Mouse (Mus musculus) heart, postnatal 0 days (tissue): Measurements from ENCODE around the gene Fank1. TPM values are rescaled to one million over a fixed set of nuclear protein-coding genes. Genes with fewer than 3 reads are reported as not detected.

Source experiments
- ATAC-seq: fragments of 200-750 bp; cut with Nextera tagmentation; 2 replicates; pipeline ENCODE4 v1.8.0; 2017; ENCODE audit warnings: low read depth, moderate number of reproducible peaks, moderate library complexity; ENCODE audit not compliant: insufficient read depth
- DNase-seq: peaks from one replicate; pipeline ENCODE4 v3.0.0-alpha.2; 2016; ENCODE audit warnings: low spot score
- H3K27ac ChIP-seq: fragments of 300-500 bp; sonication (generic); 2 replicates; pipeline ENCODE4 v1.5.1; 2014; ENCODE audit warnings: low read depth, mild to moderate bottlenecking
- H3K27me3 ChIP-seq: fragments of 300-500 bp; sonication (generic); 2 replicates; pipeline ENCODE4 v1.6.1; 2014; ENCODE audit warnings: low read length, mixed read lengths; ENCODE audit not compliant: control insufficient read depth, insufficient read depth
- H3K36me3 ChIP-seq: fragments of 300-500 bp; sonication (generic); replicated peaks from 2 replicates; pipeline ENCODE4 v1.6.1; 2014; ENCODE audit warnings: low read length, mixed read lengths; ENCODE audit not compliant: control insufficient read depth, insufficient read depth
- H3K4me1 ChIP-seq: fragments of 300-500 bp; sonication (generic); 2 replicates; pipeline ENCODE4 v1.6.1; 2014; ENCODE audit warnings: antibody characterized with exemption; ENCODE audit not compliant: control insufficient read depth, insufficient read depth
- H3K4me2 ChIP-seq: fragments of 300-500 bp; sonication (generic); 2 replicates; pipeline ENCODE4 v1.6.1; 2014; ENCODE audit warnings: low read depth, mild to moderate bottlenecking, low read length, moderate library complexity
- H3K4me3 ChIP-seq: fragments of 300-500 bp; sonication (generic); 2 replicates; pipeline ENCODE4 v1.5.1; 2014; ENCODE audit warnings: low read depth, low read length
- H3K9ac ChIP-seq: fragments of 300-500 bp; sonication (generic); replicated peaks from 2 replicates; pipeline ENCODE4 v1.6.1; 2014; ENCODE audit warnings: low read depth, low read length, mixed read lengths
- H3K9me3 ChIP-seq: fragments of 300-500 bp; sonication (generic); replicated peaks from 2 replicates; pipeline ENCODE4 v1.6.1; 2016; ENCODE audit warnings: low read length; ENCODE audit not compliant: control insufficient read depth
- CTCF ChIP-seq: IDR thresholded peaks from 2 replicates; pipeline ENCODE4 v1.5.1; 2016; ENCODE audit warnings: antibody characterized with exemption, control low read depth, low read depth
- EP300 ChIP-seq: IDR thresholded peaks from 2 replicates; pipeline ENCODE4 v1.6.1; 2016; ENCODE audit warnings: antibody characterized with exemption, low read depth
- WGBS: fragments of 180-500 bp; shearing (Covaris S2); extraction: QIAGEN DNeasy Blood & Tissue Kit; methylation state at CpG from one replicate; pipeline ENCODE4 v1.1.7; 2014; 5-methylcytosine and 5-hydroxymethylcytosine counted together
- polyA plus RNA-seq: library from polyadenylated mRNA; unstranded; fragments of >200 nt; fragmentation: Nextera tagmentation; extraction: Ambion mirVana; gene quantifications from 2 replicates; pipeline ENCODE4 v1.2.1, GENCODE M21; 2015
- total RNA-seq: library from RNA; depleted of rRNA; stranded (reverse); fragments of >200 nt; gene quantifications from 2 replicates; pipeline ENCODE4 v1.2.3, GENCODE M21; 2014; ENCODE audit warnings: low replicate concordance

The Fank1 gene
- total and polyA plus RNA-seq, 2 experiments from 2014 or later, result 0.08 TPM; not detected in 1

DNA sequence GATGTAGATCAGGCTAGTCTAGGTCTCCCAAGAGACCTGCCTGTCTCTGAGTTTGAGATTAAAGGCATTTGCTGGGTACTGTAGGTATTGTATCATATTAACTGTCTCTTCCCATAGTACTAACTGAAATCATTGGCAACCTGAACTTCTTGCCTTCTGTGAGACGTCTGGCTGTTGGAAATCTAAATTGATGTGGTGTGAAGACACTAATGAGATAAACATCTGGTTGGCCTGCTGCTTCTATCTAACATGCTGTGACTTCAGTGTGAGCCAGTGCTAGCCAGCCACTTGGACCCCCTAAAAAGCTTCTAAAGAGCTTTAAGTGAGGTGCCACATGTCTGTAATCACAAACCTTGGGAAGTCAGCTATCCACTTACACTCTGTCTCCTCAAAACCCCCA lies 16.1 kb downstream of the Fank1 start:
- DNase-seq (no peak), ATAC-seq (no peak)
- 31% methylated on average over 1 of the region's 1 CpGs for WGBS
- TF ChIP-seq EP300 (no peak), CTCF (no peak)
- Histone ChIP-seq H3K9ac (no peak overlapping the region), H3K4me2 (no peak overlapping the region), H3K27me3 (no peaks in the 10 kb centered on the region), H3K9me3 (no peaks in the 10 kb centered on the region), H3K4me1 (no peaks in the 10 kb centered on the region), H3K36me3 (no peaks in the 10 kb centered on the region), H3K27ac (no peak overlapping the region), H3K4me3 (no peak overlapping the region)

DNA sequence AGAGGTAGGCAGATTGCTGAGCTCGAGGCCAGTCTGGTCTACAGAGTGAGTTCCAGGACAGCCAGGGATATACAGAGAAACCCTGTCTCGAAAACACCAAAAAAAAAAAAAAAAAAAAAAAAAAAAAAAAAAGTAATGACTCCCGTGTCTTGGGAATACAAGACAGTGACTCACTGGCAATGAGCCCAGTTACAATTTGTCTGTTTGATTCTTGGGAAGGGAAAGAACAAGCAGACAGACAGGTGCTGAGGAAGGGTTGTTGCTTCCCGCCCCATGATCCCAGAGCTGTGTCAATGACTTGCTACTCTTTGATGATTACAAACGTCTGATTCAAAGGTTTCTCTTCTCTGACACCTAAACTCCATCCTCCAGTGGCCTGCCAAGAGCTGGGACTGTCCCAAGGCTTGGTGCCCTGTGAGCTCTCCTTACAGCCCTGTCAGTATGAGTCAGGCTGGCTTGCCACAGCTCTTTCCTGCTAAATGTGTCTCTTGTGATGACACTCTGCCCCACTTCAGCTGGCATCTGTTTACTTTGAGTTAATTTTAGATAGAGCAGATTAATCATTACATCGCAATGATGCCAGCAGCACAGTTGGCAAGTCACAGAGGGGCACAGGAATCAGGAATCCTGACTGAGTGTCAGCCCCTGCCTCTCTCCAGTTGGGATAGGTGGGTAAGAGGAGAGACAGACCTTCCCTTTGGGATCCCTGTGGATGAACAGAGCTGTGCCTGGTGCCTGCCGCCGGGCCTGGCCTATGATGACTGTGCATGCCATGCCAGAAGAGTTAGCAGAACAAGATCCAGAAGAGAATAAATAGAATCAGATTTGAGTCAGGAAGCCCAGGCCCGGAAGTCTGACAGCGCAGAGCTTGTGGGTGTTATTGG lies 16.8 kb downstream of the Fank1 start:
- TF ChIP-seq EP300, result no peak
- TF ChIP-seq CTCF, result no peak
- 41% methylated on average over 10 of the region's 10 CpGs for WGBS
- H3K4me3 ChIP-seq, result no peak overlapping the region
- ATAC-seq, result peak; percentile 53; the same call in 1 of the 2 replicates
- H3K27me3 ChIP-seq, result no peaks in the 10 kb centered on the region
- H3K9me3 ChIP-seq, result no peaks in the 10 kb centered on the region
- H3K9ac ChIP-seq, result no peak overlapping the region
- no peak overlapping the region for H3K4me2 ChIP-seq
- H3K4me1 ChIP-seq, result no peaks in the 10 kb centered on the region
- peak; percentile 33 for DNase-seq
- H3K27ac ChIP-seq, result 0 out of 2 replicates have a peak overlapping the region, but pooled peaks have one; percentile 43
- no peaks in the 10 kb centered on the region for H3K36me3 ChIP-seq

DNA sequence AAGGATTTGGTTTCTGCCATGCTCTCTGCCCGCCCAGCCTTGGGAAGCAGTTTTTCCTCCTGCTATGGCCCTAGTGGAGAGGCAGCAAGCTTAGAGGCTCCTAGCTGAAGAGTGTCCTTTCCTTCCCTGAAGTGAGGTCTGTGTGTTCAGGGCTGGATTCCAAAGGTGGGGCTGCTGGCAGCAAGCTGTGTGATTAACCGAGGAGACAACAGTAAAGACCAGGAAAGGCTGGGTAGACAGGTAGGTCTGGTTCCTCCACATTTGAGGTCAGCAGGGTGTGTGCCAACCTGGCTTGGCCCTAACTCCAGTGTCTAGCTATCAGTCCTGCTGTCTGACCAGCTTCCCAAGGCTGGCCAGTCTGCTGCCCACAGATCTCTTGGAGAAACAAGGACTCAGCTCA lies 18.1 kb downstream of the Fank1 start:
- Histone ChIP-seq H3K36me3 (no peaks in the 10 kb centered on the region), H3K27me3 (no peaks in the 10 kb centered on the region), H3K4me3 (no peak overlapping the region), H3K9me3 (no peaks in the 10 kb centered on the region), H3K27ac (no peak overlapping the region), H3K4me2 (no peak overlapping the region), H3K9ac (no peak overlapping the region), H3K4me1 (no peaks in the 10 kb centered on the region)
- WGBS, result 88% methylated on average over 2 of the region's 2 CpGs
- no peak for ATAC-seq
- no peak for DNase-seq
- TF ChIP-seq EP300 (no peak), CTCF (no peak)

DNA sequence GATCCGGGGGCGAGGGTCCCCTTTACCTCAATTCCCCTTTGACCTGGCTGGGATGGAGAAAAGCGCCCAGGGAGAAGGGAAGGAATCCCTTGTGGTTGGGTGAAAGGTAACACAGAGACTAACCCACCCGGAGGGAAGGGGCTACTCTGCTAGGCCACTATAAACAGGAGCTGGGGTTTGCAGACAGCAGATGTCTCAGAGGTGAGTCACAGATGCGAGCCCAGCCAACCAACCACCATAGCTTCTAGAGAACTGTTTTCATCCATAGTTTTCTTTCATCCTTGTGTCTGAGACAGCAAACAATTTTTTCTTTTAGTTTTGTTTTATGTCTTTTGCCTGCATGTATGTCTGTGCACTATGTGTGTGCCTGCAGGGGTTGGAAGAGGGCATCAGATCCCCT lies 23.3 kb downstream of the Fank1 start:
- H3K27me3 ChIP-seq, result no peaks in the 10 kb centered on the region
- H3K4me3 ChIP-seq, result no peak overlapping the region
- H3K36me3 ChIP-seq, result no peaks in the 10 kb centered on the region
- 73% methylated on average over 5 of the region's 5 CpGs for WGBS
- DNase-seq (no peak), ATAC-seq (no peak)
- H3K27ac ChIP-seq, result no peak overlapping the region
- H3K9me3 ChIP-seq, result no peaks in the 10 kb centered on the region
- no peak overlapping the region for H3K9ac ChIP-seq
- H3K4me1 ChIP-seq, result 0 out of 2 replicates have a peak, but pooled peaks cover 3% of the 10 kb centered on the region
- TF ChIP-seq EP300, result no peak
- no peak for TF ChIP-seq CTCF
- H3K4me2 ChIP-seq, result no peak overlapping the region

DNA sequence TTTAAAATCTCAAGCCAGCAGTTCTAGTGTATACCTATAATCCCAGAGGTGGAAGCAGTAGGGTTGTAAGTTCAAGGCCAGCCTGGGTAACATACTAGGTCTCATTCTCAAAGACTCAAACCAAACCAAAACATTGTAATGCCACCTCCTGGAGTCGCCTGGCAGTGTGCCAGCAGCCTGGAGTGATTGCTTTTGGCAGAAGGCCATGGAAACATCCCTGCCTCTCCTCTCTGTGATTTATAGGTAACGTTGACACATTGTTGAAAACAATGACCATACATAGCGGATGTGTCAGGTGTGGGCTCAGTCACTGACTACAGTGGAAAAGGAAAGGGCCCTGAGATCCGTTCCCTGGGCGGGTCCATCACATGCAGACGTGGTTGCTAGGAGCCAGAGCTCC lies 25.2 kb downstream of the Fank1 start:
- Histone ChIP-seq H3K4me2 (no peak overlapping the region), H3K9ac (no peak overlapping the region), H3K27ac (no peak overlapping the region), H3K36me3 (no peaks in the 10 kb centered on the region), H3K4me1 (0 out of 2 replicates have a peak, but pooled peaks cover 3% of the 10 kb centered on the region), H3K27me3 (no peaks in the 10 kb centered on the region), H3K9me3 (no peaks in the 10 kb centered on the region), H3K4me3 (no peak overlapping the region)
- no peak for TF ChIP-seq CTCF
- no peak for TF ChIP-seq EP300
- no peak for ATAC-seq
- WGBS, result 20% methylated on average over 6 of the region's 6 CpGs
- DNase-seq, result no peak
